Mouse (Mus musculus) liver, adult 2 months (tissue): ENCODE measurements around the gene Pcmtd2.

Experiments
- CTCF ChIP-seq: fragments of 200-500 bp; IDR thresholded peaks from 2 replicates; pipeline ENCODE4 v1.5.1; 2011; ENCODE audit warnings: low read depth, low read length, control low read depth
- POLR2A ChIP-seq: fragments of 200-500 bp; IDR thresholded peaks from 2 replicates; pipeline ENCODE4 v1.6.1; 2011; ENCODE audit warnings: low read length, control low read depth; ENCODE audit not compliant: insufficient read depth; ENCODE audit errors: extremely low read depth

DNA sequence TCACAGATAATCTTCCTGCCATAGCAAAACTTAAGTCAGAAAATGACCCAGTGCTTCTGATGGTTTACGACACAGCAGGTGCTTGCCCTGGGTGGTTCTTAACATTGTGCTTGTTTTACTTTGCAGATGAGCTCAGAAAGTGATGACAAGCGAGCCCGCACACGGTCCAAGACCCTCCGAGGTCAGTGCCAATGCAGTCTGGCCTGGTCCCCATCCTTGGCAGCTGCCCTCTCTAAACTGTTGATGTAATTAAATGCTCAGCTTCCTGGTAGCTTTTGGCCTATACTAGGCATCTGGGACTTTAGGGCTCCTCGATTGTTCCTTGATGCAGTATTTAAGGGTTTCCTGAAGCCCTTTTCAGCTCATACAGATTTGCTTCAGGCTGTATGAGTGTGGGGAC lies 48.3 kb upstream of the Pcmtd2 start:
- TF ChIP-seq CTCF (no peak), POLR2A (no peak)
